Mouse (Mus musculus) heart, adult 11 months (tissue): Measurements from ENCODE around the gene Dmrtc1a.
"Not testable (repeated sequence)": the region's sequence is repeated elsewhere in the genome, so short reads cannot be mapped to it uniquely, and the experiment has no call there.

Experiments
- DNase-seq: peaks from one replicate; pipeline ENCODE4 v3.0.0; 2022

Dmrtc1a gene

DNA sequence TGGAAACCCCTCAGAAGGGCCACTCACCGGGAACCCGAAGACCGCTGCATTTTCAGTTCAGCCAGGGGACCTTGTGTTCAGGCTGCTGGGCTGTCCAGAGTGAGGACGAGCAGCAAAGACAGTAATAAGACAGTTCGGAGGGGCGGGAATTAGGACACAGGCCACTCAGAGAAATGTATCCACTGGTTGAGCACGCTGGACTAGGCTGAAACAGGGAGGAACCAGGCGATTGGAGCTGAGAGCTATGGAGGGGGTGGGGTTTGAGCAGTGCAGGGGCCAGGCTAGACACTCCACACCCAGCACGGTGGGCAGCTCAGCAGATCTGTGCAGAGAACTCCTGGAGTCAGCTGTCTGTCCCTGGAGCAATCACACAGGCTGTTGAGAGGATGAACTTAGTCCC lies at the start of gene Dmrtc1a, which contains the start of gene 1700011M02Rik:
TSS of gene Dmrtc1a (minus strand) at position 101 of the 400 bp plus-strand sequence.
TSS of gene 1700011M02Rik (plus strand) at position 319 of the 400 bp plus-strand sequence.
- DNase-seq: not testable (repeated sequence)

DNA sequence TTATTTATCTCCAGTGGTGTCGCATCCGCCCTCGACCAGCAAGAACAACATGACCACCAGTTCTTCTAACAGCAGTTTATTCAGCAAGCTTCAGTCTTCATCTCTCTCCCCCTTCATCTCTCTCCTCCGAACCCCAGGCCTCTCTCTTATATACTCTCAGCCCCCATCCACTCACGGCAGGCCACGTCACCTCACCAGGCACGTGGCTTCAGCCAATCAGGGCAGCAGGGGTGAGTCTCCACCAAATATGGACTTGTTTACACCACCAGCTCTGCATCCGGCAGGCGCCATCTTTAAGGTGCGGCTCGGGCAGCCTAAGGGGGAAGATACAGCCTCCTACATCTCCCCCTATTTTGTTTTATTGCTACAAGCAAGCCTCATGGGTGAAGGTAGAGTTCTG lies 41.6 kb upstream of the Dmrtc1a start:
- DNase-seq: peak; percentile 49

DNA sequence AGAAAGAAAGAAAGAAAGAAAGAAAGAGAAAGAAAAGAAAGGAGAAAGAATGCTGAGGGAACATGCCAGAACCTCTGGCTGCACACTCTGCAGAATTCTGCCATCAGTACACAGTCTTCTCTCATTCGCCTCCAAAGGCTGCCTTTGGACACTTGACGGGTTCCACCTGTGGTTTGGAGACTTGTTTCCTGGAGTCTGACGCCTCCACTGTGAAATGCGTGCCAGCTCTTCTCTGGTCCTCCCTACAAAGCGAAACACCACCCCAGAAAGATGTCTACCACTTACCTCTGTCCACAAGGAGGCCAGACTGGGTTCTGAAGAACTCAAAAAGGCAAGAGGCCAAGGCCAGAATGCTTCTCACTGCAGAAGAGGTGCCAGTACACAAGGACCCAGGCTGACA lies 28.3 kb upstream of the Dmrtc1a start:
- peak; percentile 94 for DNase-seq

DNA sequence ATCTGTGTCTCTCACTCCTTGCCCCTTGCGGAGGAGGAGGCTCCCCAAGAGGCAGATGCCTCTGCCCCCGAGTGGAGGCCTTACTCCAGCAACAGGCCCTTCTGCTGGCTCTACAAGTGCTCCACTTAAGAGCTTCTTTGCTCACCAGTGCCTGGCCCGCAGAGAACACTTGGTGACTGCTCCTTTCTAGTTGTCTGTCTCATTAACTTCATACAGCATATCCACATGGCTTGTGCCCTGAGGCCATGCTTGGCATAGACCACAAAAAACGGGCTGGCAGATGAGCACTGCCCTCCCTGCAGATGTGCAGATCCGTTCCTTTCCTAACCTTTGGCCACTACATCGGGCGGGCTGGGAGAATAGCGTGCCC lies 25.9 kb upstream of the Dmrtc1a start:
- DNase-seq: peak; percentile 66

DNA sequence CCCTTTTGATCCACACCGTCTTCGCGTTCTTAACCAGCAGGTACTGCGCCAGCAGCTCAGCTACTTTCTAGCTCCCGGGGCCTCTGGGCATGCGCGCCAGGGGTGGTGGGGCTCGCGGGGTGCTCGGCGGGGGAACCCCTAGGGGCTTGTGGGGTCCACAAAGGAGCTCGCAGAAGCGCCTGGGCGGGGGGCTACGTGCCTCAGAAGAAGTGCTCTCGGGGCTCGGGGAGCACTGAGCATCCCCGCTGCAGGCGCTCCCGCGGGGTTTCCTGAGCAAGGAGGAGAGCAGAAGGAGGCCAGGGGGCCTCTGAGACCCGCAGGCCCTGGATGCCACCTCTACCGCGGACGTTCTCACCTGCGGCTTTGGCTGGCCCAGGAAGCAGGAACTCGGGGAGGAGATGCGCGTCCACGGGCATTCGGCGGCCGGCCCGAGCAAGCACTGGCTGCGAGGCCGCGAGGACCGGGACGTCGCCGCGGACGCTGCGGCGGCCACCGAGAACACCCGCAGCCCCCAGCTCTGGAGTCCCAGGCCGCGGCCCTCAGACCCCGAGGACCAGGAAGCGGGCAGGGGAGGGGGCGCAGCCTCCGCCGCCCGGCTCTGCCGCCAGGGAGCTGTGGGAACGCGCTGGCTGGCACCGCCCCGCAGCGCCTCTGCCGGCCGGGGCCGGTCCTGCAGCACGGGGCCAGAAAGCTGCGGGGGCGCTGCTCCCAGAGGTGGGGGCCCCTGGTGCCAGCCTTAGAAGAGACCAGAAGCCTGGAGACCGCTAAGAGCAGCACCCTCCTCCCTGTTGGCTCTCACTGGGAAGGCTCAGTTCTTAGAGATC lies 25.3 kb upstream of the Dmrtc1a start:
- peak; percentile 89 for DNase-seq

DNA sequence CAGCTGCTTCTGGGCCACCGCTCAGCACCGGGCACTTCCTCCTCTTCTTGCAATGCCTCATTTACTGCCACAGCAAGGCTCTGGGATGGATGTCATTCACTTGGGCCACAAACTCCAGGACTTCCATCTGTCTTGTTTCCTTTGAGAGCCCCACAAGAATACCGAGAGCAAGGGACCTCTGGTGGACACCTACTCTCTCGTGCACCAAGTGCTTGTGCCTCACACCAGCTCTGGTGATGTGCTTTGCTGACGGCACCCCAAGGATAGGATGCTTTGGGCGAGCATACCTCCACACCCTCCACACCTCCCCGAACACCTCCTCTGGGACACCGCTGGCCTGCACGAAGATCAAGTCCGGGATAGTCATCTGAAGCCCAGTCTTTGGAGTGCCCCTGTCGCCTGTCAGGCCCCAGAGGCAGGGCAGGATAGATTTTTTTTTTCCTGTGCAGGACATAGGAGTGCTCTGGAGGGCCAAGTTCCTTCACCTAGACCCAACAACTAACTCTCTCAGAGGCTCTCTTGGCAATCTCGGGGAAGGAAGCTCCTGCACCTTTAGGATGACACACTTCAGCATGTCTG lies 24.6 kb upstream of the Dmrtc1a start:
- peak; percentile 78 for DNase-seq

DNA sequence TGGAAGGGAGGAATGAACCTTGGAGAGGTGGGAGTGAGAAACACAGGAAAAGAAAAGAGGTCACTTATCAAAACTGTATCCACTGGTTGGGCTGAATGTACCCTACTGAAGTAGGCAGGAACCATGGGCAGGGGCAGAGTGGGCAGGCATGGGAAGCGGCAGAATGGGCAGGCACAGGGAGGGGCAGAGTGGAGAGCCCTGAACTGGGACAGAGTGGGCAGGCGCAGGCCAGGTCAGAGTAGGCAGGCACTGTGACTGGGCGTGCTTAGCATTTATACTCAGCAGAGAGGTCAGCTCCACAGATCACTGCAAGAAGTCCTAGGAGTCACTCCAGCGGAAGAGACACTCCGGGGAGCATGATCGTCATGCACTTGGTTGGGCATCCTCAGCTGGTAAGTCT lies 19.6 kb upstream of the Dmrtc1a start, which contains the start of gene 1700018G05Rik:
TSS of gene 1700018G05Rik (plus strand) at position 301 of the 400 bp plus-strand sequence.
- DNase-seq: peak; percentile 58

DNA sequence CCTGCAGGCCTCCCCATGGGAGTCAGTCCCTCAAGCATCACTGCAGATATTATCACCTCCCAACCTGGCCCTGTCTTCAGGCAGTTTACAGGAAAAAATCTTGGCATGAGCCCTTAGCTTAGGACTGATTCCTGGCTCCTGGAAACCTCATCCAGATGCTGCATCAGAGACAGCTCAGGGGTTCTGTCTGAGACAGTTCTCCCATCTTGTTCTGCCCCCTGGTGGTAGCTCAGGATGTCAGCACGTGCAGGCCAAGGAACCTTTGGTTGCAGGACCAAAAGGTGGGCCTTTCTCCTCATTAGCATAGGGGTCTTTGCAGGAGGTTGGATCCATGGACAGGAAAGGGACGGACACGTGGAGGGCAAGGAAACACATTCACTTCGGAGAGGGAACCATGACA lies 18.2 kb upstream of the Dmrtc1a start:
- peak; percentile 34 for DNase-seq

DNA sequence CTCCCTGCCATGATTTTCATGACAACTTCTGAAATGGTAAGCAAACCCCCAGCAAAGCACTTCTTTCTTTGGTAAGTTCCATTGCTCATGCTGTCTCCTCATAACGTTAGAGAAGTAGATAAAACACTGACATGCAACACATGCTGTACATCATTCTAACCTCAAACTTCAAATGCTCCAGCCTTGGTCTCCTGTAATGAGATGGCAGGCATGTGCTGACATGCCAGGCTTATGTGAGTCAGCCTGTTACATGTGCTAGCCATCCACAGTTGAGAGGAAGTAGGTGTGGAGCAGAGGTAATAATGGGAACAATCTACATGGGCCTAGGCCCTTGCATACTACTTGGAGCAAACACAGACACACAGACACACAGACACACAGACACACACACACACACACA lies 6.3 kb upstream of the Dmrtc1a start:
- not testable (repeated sequence) for DNase-seq

DNA sequence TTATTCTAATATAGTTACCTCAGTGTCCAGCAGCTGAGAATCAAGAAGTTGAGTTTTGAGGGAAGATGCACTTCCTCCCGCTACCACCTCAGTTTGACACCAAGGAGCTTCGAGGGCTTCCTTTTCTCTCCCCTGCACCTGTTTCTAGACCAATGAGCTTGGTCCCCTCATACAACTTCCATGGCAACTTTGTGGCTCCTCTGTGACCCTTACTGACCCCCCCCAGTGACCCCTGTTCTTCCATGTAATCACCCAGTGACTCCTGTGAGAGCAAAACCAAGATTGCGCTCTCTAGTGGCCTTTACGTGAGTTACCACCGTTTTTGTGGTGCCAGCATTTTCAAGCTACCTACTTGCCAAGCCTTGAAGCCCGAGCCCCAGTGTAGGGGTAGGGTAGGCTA lies 40.6 kb downstream of the Dmrtc1a start, which contains the start of gene 1700031F05Rik:
TSS of gene 1700031F05Rik (minus strand) at position 101 of the 400 bp plus-strand sequence.
- DNase-seq: no peak

DNA sequence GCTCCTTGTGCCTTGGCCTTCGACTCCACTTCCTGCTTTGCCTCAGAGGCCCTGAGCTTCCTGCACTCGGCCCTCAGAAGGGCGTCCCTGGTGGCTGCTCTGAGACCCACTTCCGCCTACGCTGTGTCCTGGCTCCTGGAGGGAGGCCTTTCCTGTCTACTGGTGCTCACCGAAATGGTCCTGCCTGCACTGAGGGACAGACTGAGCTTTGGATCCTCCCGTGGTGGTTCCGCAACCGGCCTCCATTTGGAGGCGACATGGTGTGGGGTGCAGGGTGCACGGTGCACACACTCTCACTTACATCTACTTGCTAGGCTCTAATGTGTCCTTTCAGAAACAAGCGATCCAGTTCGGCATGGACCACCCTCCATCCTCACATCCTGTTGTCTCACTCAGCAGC lies 54.0 kb downstream of the Dmrtc1a start, which contains the start of gene Dmrtc1c2:
TSS of gene Dmrtc1c2 (minus strand) at position 101 of the 400 bp plus-strand sequence.
- DNase-seq: not testable (repeated sequence)
